Mouse (Mus musculus): ENCODE measurements at regions not wholly inside any gene's neighbourhood (a gene's known extent, or its start where the extent isn't known, plus 50 kb on each side); places are given as distances from the start of the nearest gene placed in this dataset.

DNA sequence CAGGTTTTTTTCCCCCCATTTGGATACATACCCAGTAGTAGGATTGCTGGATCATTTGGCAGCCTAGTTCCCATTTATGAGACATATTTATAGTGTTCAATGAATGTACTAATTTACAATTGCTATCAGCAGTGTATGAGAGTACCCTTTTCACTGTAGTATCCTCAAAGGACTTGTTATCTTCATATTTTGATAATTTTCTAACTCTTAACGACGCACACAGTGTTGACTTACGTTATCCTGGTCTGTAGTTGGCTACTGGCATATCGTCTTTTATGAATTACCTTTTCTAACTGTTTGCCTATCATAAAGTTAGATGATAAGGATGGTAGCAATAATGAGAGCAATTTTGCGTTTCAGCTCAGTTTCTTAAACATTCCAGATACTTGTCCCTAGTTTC lies 186.8 kb downstream of the Foxo1 start:
- intact Hi-C loops (cut with DNase I) = loop anchor here (5.0 kb wide), 1 partner anchor 188 kb away; the partner anchor contains the start of gene Foxo1

DNA sequence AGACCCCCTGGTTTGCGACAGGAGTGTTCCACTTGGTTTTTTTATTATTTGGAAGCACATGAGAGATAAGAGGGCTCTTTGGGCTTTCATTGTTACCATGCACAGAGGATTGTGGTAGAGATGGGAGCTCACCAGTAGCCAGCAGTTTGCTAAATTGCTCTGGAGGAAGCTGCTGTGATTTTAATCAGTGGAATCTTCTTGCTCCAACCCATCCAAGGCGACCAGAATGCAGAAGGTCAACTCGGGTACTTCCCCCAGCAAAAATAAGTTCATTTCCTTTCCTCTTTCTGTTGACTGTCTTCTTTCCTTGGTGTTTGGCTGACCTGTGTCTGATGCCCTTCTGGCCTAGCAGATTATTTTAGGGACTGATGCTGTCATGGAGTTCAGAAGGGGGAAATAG lies 184.9 kb downstream of the Foxo1 start:
- Histone ChIP-seq H3K27ac (peak overlapping the region; percentile 73), H3K4me3 (no peak overlapping the region)
- no peak for TF ChIP-seq CTCF (IDR thresholded peaks at IDR 0.05)
- DNase-seq = no peak
- intact Hi-C loops (cut with DNase I) = loop anchor here (5.0 kb wide), 1 partner anchor 186 kb away; the partner anchor contains the start of gene Foxo1

More for the DNA sequence above, 186.8 kb downstream of the Foxo1 start:
- no peak for TF ChIP-seq CTCF (IDR thresholded peaks at IDR 0.05)
- Histone ChIP-seq H3K27ac (no peak overlapping the region), H3K4me3 (no peak overlapping the region)
- no peak for DNase-seq

DNA sequence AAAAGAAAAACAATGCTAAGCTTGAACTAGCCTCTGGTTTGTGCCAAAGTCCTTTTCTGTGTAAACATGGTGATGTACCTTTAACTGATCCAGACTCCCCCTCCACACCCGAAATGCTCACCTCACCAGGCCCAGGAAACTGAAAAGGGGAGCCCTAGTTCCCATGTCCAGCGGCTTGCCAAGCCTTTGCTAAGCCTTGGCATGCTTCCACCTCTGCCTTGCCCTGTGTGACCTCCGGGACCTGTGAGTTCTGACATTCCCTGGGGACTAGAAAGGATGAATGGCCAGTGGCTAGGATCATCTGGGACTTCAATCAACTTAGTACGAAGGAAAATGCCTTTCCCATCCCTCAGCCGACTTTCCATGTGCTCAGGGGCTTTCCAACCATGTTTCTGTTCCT lies 184.2 kb downstream of the Foxo1 start:
- Histone ChIP-seq H3K4me3 (no peak overlapping the region), H3K27ac (peak overlapping the region; percentile 28)
- peak; percentile 77 for DNase-seq
- no peak for TF ChIP-seq CTCF (IDR thresholded peaks at IDR 0.05)
- intact Hi-C loops (cut with DNase I) = loop anchor here (5.0 kb wide), 1 partner anchor 185 kb away; the partner anchor contains the start of gene Foxo1

DNA sequence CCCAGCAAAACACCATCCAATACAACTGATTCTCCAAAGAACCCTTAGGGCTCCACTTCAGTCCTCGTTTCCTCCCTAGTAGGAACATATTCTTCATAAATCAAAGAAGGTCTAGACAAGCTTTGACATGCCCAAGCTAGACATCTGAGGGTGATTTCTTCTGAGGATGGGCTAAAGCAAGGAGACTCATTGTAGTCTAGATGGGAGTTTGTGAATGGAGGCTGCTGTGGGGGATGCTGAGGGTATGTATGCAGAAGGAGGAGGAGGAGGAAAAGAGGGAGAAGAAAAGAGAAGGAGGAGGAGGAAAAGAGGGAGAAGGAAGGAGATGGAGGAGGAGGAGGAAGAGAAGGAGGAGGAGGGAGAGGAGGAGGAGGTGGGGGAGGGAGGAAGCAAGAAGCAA lies 178.9 kb downstream of the Foxo1 start:
- Histone ChIP-seq H3K4me3 (no peak overlapping the region), H3K27ac (no peak overlapping the region)
- intact Hi-C loops (cut with DNase I) = no loop called here
- DNase-seq = no peak
- no peak for TF ChIP-seq CTCF (IDR thresholded peaks at IDR 0.05)

DNA sequence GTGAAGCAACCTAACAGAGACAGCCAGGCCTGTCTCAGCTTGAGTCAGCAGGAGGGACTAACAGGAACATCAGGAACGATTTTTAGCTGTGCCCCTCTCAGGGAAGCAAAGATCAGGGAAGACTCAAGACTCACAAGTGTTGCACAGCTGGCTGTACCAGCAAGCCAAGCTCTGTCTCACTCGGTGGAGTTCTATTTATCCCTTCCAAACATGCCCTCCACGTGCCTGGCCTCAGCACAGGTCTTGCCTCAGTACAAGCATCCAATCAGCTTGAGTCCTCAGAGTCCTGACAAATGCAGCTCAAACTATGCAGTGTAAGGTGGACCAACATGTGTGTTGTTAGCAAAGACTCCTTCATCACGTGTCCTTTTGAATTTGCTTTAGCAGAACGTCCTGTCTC lies 178.4 kb downstream of the Foxo1 start:
- no peak for TF ChIP-seq CTCF (IDR thresholded peaks at IDR 0.05)
- H3K27ac ChIP-seq = no peak overlapping the region
- intact Hi-C loops (cut with DNase I) = no loop called here
- DNase-seq = no peak
- no peak overlapping the region for H3K4me3 ChIP-seq

DNA sequence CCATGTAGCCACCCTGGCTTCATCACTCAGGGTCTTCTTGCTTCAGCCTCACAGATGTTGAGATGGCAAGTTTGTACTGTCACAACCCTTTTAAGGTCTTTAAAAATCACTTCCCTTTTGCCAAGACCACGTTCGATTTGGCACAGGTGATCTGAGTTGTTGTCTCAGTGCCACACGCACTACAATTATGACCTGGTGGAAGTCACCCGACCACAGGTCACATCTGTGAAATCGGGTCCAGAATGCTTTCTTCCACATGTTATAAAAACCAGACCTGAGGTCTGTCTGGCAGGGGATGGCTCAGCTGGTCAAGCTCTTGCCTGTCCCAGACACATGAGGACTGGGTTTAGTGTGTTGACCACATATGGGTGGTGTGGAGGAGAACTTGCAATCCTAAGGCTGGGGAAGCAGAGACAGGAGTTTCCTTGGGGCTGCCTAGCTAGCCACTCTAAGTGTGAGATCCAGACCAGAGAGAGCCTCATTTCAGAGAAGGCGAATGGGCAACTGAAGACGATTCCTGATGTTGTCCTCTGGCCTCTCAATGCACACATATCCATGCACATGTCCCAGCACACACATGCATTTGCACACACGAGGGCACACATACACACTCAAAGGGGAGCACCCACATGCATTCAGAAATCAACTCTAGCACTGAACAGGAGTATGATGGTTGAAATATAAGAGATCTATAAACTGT lies 176.4 kb downstream of the Foxo1 start:
- intact Hi-C loops (cut with DNase I) = no loop called here
- Histone ChIP-seq H3K27ac (no peak overlapping the region), H3K4me3 (no peak overlapping the region)
- no peak for TF ChIP-seq CTCF (IDR thresholded peaks at IDR 0.05)
- no peak for DNase-seq

DNA sequence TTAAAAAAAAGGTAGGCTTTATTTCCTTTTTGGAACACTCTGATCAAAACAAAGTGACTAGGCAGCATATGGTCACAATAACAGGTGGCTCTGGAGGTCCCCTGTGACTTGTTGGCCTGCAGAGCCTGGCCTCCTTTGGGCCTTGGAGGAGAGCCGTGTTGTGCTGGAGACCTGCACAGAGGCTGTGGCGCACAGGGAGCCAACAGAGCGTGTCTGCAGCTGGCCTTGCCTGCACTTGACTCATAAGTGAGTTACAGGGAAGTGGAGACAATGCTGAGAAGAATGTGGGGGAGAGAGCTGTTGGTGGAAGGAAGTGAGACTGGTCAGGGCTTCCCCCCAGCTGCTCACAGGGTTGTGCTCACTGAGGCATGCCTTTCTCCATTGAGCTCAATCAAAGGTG lies 175.7 kb downstream of the Foxo1 start:
- intact Hi-C loops (cut with DNase I) = no loop called here
- peak; percentile 80 for DNase-seq
- Histone ChIP-seq H3K4me3 (no peak overlapping the region), H3K27ac (peak overlapping the region; percentile 17)
- TF ChIP-seq CTCF (IDR thresholded peaks at IDR 0.05) = no peak

DNA sequence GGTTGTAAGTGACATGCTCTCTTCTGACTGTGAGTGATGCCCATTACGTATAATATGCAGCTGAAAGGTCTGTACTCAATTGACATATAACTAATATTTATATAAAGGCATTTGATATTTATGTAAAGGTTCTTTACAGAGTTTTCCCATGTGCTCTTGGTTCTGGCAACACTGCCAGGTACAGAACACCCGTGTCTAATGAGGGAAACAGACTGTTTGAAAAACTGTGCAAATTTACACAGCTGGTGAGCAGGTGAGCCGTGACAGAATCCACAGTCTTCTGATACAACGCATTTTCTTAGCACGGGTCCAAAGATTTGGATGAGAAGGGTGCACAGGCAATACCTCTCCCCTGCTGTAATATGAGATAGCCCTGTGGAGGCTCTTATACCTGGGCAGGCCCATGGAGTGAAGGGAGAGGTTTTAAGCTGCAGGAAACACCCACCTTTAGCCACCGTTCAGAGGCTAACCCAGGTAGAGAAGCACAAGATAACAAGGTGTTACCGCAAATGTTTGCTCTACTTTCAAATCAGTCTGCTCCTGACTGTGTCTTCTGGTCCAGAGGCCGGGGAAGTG lies 161.0 kb downstream of the Foxo1 start:
- intact Hi-C loops (cut with DNase I) = no loop called here
- H3K4me3 ChIP-seq = no peak overlapping the region
- TF ChIP-seq CTCF (IDR thresholded peaks at IDR 0.05) = no peak
- DNase-seq = no peak
- no peak overlapping the region for H3K27ac ChIP-seq

DNA sequence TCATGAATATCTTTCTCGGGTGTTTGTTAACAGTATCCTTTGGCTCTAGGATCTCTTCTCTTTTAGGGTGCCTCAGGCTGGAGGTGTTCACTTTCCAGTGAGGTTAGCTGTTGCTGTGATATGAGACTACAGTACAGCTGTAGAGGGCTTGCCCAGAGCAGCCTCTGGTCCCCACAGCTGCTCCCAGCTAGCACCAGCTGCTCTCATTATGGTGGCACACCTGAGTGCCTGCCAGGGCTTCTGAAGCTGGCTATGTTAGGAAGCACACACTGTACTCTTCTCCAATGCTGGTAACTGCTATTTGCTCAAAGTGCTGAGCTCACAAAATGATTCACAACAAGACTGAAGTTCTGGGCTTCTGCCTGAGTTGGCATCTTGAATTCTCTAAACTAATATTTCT lies 154.7 kb downstream of the Foxo1 start:
- TF ChIP-seq CTCF (IDR thresholded peaks at IDR 0.05) = no peak
- Histone ChIP-seq H3K4me3 (no peak overlapping the region), H3K27ac (no peak overlapping the region)
- DNase-seq = peak; percentile 66
- intact Hi-C loops (cut with DNase I) = no loop called here

DNA sequence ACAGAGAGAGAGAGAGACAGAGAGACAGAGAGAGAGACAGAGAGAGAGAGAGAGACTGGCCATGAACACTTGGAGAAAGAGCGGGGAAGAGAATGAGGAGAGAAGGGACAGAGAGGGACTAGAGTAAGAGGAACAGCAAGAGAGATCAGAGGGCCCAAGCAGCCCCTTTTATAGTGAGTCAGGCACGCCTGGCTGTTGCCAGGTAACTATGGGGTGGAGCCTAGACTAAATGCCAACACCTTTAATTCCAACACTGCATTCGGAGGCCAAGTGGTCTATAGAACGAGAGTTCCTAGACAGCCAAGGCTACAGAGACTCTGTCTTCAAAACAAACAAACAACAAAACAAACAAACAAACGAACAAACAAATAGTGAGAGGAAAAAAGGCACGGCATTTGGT lies 148.1 kb downstream of the Foxo1 start:
- no peak for TF ChIP-seq CTCF (IDR thresholded peaks at IDR 0.05)
- Histone ChIP-seq H3K27ac (no peak overlapping the region), H3K4me3 (no peak overlapping the region)
- DNase-seq = no peak
- intact Hi-C loops (cut with DNase I) = no loop called here

DNA sequence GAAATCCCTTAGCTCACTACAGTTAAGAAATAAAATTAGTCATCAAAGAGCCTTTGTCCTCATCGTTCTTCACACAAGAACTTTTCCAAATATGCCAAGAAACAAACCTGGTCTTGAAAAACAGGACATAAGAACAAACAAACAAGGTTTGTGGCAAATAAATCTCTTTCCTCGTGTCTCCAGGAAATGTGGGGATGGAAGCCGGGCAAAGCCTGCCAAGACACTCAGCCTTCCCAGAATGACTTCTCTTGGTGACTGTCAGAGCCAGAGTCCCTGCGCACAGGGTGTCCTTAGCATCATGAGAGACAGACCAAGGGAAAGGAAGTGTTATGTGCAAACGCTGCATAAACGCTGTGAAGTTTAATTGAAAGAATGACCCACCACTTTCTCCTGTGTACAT lies 147.2 kb downstream of the Foxo1 start:
- intact Hi-C loops (cut with DNase I) = no loop called here
- Histone ChIP-seq H3K4me3 (no peak overlapping the region), H3K27ac (no peak overlapping the region)
- no peak for TF ChIP-seq CTCF (IDR thresholded peaks at IDR 0.05)
- DNase-seq = no peak

DNA sequence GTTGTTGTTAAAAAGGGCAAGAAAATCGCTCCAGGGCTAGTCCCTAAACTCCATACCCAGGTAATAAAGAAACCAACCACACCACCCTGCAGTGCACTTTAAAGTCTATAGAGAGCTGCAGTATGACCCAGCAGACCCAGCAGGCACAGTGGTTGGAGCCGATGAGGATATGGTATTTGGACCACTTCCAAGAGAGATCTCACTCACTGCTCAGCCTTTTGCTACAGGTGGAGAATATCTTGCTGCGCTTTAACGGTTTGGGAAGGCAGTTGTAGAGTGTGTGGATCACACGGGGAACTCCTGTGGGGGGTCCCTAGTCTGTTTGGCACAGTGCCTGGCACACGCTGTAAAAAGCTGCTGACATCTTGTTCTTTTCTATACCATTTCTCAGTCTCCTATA lies 145.9 kb downstream of the Foxo1 start:
- TF ChIP-seq CTCF (IDR thresholded peaks at IDR 0.05) = no peak
- 0 out of 2 replicates have a peak overlapping the region, but pooled peaks have one; percentile 12 for H3K27ac ChIP-seq
- H3K4me3 ChIP-seq = no peak overlapping the region
- intact Hi-C loops (cut with DNase I) = no loop called here
- DNase-seq = no peak

DNA sequence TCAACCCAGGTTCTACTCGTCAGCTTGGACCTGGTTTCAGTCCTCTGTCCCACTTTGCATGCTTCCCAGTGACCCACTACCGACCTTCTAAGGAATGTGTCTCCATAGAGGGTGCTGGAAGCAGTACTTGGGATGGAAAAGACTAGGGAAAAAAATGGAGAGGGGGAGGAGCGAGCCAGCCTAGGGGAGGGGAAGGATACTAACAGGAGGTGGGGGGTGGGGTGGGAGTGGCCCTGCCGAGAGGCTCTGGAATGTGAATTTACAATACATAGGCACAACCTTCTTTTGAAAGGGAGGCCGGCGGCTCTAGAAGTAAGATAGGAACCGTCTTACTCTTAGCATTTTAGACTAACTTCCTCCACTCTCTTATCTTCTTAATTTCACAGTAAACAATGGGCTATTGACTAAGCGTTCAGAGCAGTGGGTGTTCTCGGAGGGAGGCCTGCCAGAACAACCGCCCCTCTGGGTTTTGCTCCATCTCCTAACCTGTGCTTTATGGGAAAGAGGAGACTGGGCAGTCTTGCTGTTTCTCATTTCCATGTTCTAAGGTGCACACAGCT lies 145.1 kb downstream of the Foxo1 start:
- intact Hi-C loops (cut with DNase I) = no loop called here
- no peak for TF ChIP-seq CTCF (IDR thresholded peaks at IDR 0.05)
- Histone ChIP-seq H3K27ac (peak overlapping the region; percentile 28; the same call in 1 of the 2 replicates), H3K4me3 (no peak overlapping the region)
- DNase-seq = no peak
